Mouse (Mus musculus): ENCODE data around the gene Gm42791.

GRCm38 (mm10) chr5:148982396-148982795 lies 12.6 kb downstream of the Gm42791 start:
- TF ChIP-seq CTCF (IDR thresholded peaks at IDR 0.05; ENCODE audit: low read depth) (no peak), EP300 (IDR thresholded peaks at IDR 0.05; ENCODE audit: low read depth) (no peak)
